Mouse (Mus musculus) spleen, postnatal 14 days (tissue): ENCODE results near the gene Herc3.
"Not testable (repeated sequence)": the region's sequence is repeated elsewhere in the genome, so short reads cannot be mapped to it uniquely, and the experiment has no call there.

ENCODE experiments used
- DNase-seq, 2 experiments: peaks; one replicate each; pipeline ENCODE4 v3.0.0; 2021 to 2022; ENCODE audit warnings: low spot score in 2 of 2

Gene Herc3

GRCm38 (mm10) chr6:58859517-58859916, 28.3 kb downstream of the Herc3 start:
- DNase-seq, result no peak

- no peak for DNase-seq
Measured at GRCm38 (mm10) chr6:58862446-58862993, 31.3 kb downstream of the Herc3 start.

- DNase-seq, result no peak
Measured at GRCm38 (mm10) chr6:58863631-58864235, 32.5 kb downstream of the Herc3 start.

GRCm38 (mm10) chr6:58867858-58868257, 36.6 kb downstream of the Herc3 start:
- not testable (repeated sequence) for DNase-seq

GRCm38 (mm10) chr6:58879572-58879971, 48.3 kb downstream of the Herc3 start:
- DNase-seq, result no peak

- no peak for DNase-seq
Measured at GRCm38 (mm10) chr6:58879987-58880386, 48.7 kb downstream of the Herc3 start.

- no peak for DNase-seq
Measured at GRCm38 (mm10) chr6:58880861-58881260, 49.6 kb downstream of the Herc3 start.

GRCm38 (mm10) chr6:58881363-58881762, 50.1 kb downstream of the Herc3 start:
- DNase-seq, result no peak

- no peak for DNase-seq
Measured at GRCm38 (mm10) chr6:58882271-58882670, 51.0 kb downstream of the Herc3 start.

- DNase-seq, result no peak
Measured at GRCm38 (mm10) chr6:58889917-58890316, 58.7 kb downstream of the Herc3 start.

GRCm38 (mm10) chr6:58893307-58893706, 62.0 kb downstream of the Herc3 start:
- no peak for DNase-seq

- DNase-seq, result no peak
Measured at GRCm38 (mm10) chr6:58894994-58895393, 63.7 kb downstream of the Herc3 start.

GRCm38 (mm10) chr6:58896648-58897047, 65.4 kb downstream of the Herc3 start:
- DNase-seq, result no peak

GRCm38 (mm10) chr6:58899076-58899475, 67.8 kb downstream of the Herc3 start:
- no peak for DNase-seq

GRCm38 (mm10) chr6:58900536-58900935, 69.3 kb downstream of the Herc3 start:
- DNase-seq, result no peak

- DNase-seq, result no peak
Measured at GRCm38 (mm10) chr6:58903171-58903570, 71.9 kb downstream of the Herc3 start.

GRCm38 (mm10) chr6:58904551-58904950, 73.3 kb downstream of the Herc3 start:
- DNase-seq, result no peak

- no peak for DNase-seq
Measured at GRCm38 (mm10) chr6:58906852-58907261, 75.6 kb downstream of the Herc3 start, which contains the start of gene Nap1l5. Gene Nap1l5 (minus strand): TSS chr6:58907076.

GRCm38 (mm10) chr6:58907336-58907735, 76.1 kb downstream of the Herc3 start:
- DNase-seq, result no peak

- DNase-seq, result no peak
Measured at GRCm38 (mm10) chr6:58907791-58908190, 76.5 kb downstream of the Herc3 start.

- no peak for DNase-seq
Measured at GRCm38 (mm10) chr6:58912842-58913241, 81.6 kb downstream of the Herc3 start.

GRCm38 (mm10) chr6:58913551-58913950, 82.3 kb downstream of the Herc3 start:
- no peak for DNase-seq

GRCm38 (mm10) chr6:58913971-58914370, 82.7 kb downstream of the Herc3 start:
- no peak for DNase-seq

- DNase-seq, result no peak
Measured at GRCm38 (mm10) chr6:58916498-58916897, 85.2 kb downstream of the Herc3 start.
